Mouse (Mus musculus): ENCODE measurements around the gene Fdx1. TPM values are rescaled to one million over a fixed set of nuclear protein-coding genes. Genes with fewer than 3 reads are reported as not detected.

Fdx1 gene
- polyA plus RNA-seq, 1 experiment from 2014 or later, result 83.0 TPM

Other genes with a start within 250 kb of the Fdx1 start
- 0.97 and 1.5 TPM in 2 replicates for gene Arhgap20, start 198.2 kb downstream of the Fdx1 start, polyA plus RNA-seq (2015; fragmentation: Nextera tagmentation; extraction: Ambion mirVana)
- 112 and 117 TPM in 2 replicates for gene Rdx, start 83.6 kb upstream of the Fdx1 start, polyA plus RNA-seq (2015; fragmentation: Nextera tagmentation; extraction: Ambion mirVana)
- gene Zc3h12c, start 205.0 kb upstream of the Fdx1 start, polyA plus RNA-seq (2015; fragmentation: Nextera tagmentation; extraction: Ambion mirVana), result 2.4 and 2.5 TPM in 2 replicates